Mouse (Mus musculus) stomach, embryonic 15.5 days (tissue): ENCODE data around the gene Tjp2. TPM values are rescaled to one million over a fixed set of nuclear protein-coding genes. Genes with fewer than 3 reads are reported as not detected.
A peak's percentile ranks its signal among the peaks of the same experiment; 100 is the strongest.

Source experiments
- ATAC-seq: fragments of 200-750 bp; cut with Nextera tagmentation; 2 replicates; pipeline ENCODE4 v1.8.0; 2017; ENCODE audit warnings: low read depth, moderate number of reproducible peaks, moderate TSS enrichment; ENCODE audit not compliant: insufficient read depth, low FRiP score
- H3K27ac ChIP-seq: fragments of 300-500 bp; sonication (generic); 2 replicates; pipeline ENCODE4 v1.5.1; 2015; ENCODE audit warnings: mild to moderate bottlenecking, inconsistent platforms
- H3K27me3 ChIP-seq: fragments of 300-500 bp; sonication (generic); replicated peaks from 2 replicates; pipeline ENCODE4 v1.6.1; 2015; ENCODE audit warnings: inconsistent platforms
- H3K36me3 ChIP-seq: fragments of 300-500 bp; sonication (generic); 2 replicates; pipeline ENCODE4 v1.6.1; 2015; ENCODE audit warnings: inconsistent platforms
- H3K4me1 ChIP-seq: fragments of 300-500 bp; sonication (generic); 2 replicates; pipeline ENCODE4 v1.6.1; 2015; ENCODE audit warnings: inconsistent platforms
- H3K4me2 ChIP-seq: fragments of 300-500 bp; sonication (generic); 2 replicates; pipeline ENCODE4 v1.6.1; 2015; ENCODE audit warnings: mild to moderate bottlenecking, inconsistent platforms
- H3K4me3 ChIP-seq: fragments of 300-500 bp; sonication (generic); replicated peaks from 2 replicates; pipeline ENCODE4 v1.5.1; 2015; ENCODE audit warnings: inconsistent platforms
- H3K9ac ChIP-seq: fragments of 300-500 bp; sonication (generic); 2 replicates; pipeline ENCODE4 v1.6.1; 2015; ENCODE audit warnings: inconsistent platforms
- H3K9me3 ChIP-seq: fragments of 300-500 bp; sonication (generic); 2 replicates; pipeline ENCODE4 v1.6.1; 2016; ENCODE audit warnings: inconsistent platforms
- WGBS: fragments of 180-500 bp; shearing (Covaris S2); methylation state at CpG from one replicate; pipeline ENCODE4 v1.1.7; 2015; 5-methylcytosine and 5-hydroxymethylcytosine counted together
- polyA plus RNA-seq: library from polyadenylated mRNA; unstranded; fragments of >200 nt; fragmentation: Nextera tagmentation; extraction: Ambion mirVana; gene quantifications from 2 replicates; pipeline ENCODE4 v1.2.1, GENCODE M21; 2015

The Tjp2 gene
- polyA plus RNA-seq, 1 experiment from 2014 or later: 34.5 TPM

DNA sequence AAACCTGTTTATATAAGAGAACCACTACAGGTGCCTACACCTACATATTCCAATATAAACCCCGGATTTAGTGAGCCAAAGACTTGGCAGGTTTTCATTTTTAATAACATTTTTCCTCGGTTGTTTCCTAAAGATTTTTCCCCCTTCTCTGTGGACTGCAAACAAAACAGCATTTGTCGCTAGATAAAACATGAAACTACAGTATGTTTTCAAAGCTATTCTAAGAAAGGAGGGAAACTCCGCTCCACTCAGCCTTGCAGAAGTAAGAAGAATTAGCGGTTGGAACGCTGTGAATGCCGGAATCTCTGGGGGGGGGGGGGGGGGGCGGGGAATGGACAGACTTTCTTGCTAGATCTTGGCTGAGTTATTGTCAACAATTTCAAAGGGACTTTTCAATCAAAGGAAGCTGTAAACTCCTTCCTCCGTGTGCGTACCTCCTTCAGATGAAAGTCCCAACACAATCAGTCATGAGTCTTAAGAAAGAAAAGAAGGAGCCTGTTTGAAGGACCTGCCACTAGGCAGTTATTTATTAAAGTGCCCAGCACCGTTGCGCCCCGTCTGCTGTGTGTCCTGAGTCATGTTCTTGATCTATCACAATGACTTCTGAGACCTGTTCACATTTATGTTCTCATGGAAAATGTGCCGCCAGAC is 3.9 kb downstream of the Tjp2 start:
- no peak overlapping the region for H3K4me3 ChIP-seq
- no peak for ATAC-seq
- H3K4me2 ChIP-seq: 0 out of 2 replicates have a peak overlapping the region, but pooled peaks have one; percentile 23
- no peak overlapping the region for H3K27ac ChIP-seq
- H3K36me3 ChIP-seq: no peaks in the 10 kb centered on the region
- H3K9ac ChIP-seq: no peak overlapping the region
- WGBS: 15% methylated on average over 14 of the region's 14 CpGs
- H3K9me3 ChIP-seq: no peaks in the 10 kb centered on the region
- H3K27me3 ChIP-seq: 0 out of 2 replicates have a peak, but pooled peaks cover 3% of the 10 kb centered on the region
- peaks cover 12% of the 10 kb centered on the region; the same call in 1 of the 2 replicates for H3K4me1 ChIP-seq

DNA sequence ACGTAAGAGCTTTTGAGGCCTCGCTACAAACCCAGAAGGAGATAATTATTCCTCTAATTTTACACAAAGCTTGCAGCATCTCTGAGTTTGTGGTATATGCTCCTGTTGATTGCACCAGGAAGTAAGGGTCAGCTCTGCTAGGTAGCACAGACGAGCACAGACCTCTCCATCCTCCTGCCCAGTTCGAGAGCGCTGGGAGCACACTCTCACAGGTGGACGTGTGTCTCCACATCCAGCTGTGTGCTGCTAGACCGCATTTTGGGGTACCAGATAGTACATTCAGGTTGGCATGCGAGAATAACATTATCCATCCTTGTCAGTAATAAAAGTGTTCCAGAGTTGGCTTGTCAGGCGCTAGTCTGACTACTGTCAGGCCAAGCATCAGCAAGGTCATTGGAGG is 5.8 kb downstream of the Tjp2 start:
- no peak overlapping the region for H3K4me2 ChIP-seq
- WGBS: 69% methylated on average over 9 of the region's 9 CpGs
- H3K4me3 ChIP-seq: no peak overlapping the region
- H3K27me3 ChIP-seq: no peaks in the 10 kb centered on the region
- H3K9me3 ChIP-seq: no peaks in the 10 kb centered on the region
- no peaks in the 10 kb centered on the region for H3K36me3 ChIP-seq
- H3K27ac ChIP-seq: no peak overlapping the region
- ATAC-seq: no peak
- peaks cover 4% of the 10 kb centered on the region; the same call in 1 of the 2 replicates for H3K4me1 ChIP-seq
- H3K9ac ChIP-seq: no peak overlapping the region

DNA sequence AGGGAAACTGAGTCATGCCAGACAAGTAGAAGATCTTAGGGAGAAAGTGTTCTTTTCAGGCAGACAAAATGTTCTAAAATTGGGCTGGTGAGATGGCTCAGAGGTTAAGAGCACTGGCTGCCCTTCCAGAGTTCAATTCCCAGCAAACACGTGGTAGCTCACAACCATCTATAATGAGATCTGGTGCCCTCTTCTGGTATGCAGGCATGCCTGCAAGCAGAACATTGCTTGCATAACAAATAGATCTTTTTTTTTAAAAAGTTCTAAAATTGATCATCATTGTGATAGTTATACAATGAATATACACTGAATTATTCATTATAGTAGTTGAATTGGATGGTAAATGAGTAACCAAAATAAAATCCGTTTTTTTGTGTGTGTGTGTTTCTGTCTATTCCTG is 6.5 kb downstream of the Tjp2 start:
- Histone ChIP-seq H3K9me3 (no peaks in the 10 kb centered on the region), H3K9ac (no peak overlapping the region), H3K4me3 (no peak overlapping the region), H3K4me2 (no peak overlapping the region), H3K36me3 (no peaks in the 10 kb centered on the region), H3K27me3 (no peaks in the 10 kb centered on the region), H3K4me1 (peaks cover 4% of the 10 kb centered on the region; the same call in 1 of the 2 replicates), H3K27ac (no peak overlapping the region)
- 41% methylated on average over 2 of the region's 2 CpGs for WGBS
- ATAC-seq: no peak

DNA sequence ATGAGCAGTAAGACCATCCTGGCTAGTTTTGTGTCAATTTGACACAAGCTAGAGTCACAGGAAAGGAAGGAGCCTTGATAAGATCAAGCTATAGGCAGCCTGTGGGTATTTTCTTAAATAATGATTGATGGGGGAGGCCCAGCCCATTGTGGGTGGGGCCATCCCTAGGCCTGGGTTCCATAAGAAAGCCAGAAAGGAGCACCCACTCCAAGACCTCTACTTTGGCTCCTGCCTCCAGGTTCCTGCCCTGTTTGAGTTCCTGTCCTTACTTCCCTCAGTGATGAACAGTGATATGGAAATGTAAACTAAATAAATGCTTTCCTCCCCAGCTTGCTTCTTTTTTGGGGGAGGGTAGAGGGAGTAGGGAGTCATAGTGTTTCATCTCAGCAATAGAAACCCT is 7.0 kb downstream of the Tjp2 start:
- no peaks in the 10 kb centered on the region for H3K36me3 ChIP-seq
- no peaks in the 10 kb centered on the region for H3K9me3 ChIP-seq
- H3K27ac ChIP-seq: no peak overlapping the region
- ATAC-seq: no peak
- H3K4me3 ChIP-seq: no peak overlapping the region
- H3K4me1 ChIP-seq: peaks cover 4% of the 10 kb centered on the region; the same call in 1 of the 2 replicates
- H3K27me3 ChIP-seq: no peaks in the 10 kb centered on the region
- no peak overlapping the region for H3K4me2 ChIP-seq
- no peak overlapping the region for H3K9ac ChIP-seq

DNA sequence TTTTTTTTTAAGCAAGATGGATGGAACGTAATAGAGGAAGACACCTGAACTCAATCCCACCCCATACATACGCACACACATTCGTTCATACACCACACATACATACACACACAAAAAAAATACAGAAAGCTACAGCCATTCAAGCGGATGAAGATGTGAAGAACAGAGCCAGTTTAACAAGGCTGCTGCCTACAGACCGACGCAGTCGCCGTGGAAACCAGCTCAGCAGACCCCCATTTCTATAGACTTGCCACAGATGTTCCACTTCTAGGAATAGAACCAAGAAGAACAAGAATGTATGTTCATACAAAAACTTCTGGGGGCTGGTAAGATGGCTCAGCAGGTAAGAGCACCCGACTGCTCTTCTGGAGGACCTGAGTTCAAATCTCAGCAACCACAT is 8.1 kb downstream of the Tjp2 start:
- Histone ChIP-seq H3K9ac (no peak overlapping the region), H3K27me3 (no peaks in the 10 kb centered on the region), H3K4me1 (peaks cover 4% of the 10 kb centered on the region; the same call in 1 of the 2 replicates), H3K36me3 (no peaks in the 10 kb centered on the region), H3K27ac (no peak overlapping the region), H3K4me3 (no peak overlapping the region), H3K9me3 (no peaks in the 10 kb centered on the region), H3K4me2 (no peak overlapping the region)
- no peak for ATAC-seq
- WGBS: 88% methylated on average over 9 of the region's 9 CpGs

DNA sequence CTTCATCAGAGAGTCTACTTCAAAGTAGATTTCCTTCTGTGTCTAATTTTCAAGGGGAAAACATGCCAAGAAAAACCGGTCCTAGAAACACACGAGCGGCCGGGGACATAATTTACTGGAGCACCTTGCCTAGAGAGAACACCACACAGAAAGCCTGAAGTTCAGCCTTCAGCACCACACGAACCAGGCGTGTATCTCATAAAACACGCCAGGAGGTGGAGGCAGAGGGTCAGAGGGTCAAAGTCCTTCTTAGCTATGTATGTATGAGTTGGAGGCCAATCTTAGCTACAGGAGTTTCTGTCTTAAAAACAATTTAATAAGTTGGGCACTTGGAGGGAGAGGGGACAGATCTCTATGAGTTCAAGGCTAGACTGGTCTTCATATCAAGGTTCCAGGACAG is 9.9 kb downstream of the Tjp2 start:
- H3K27ac ChIP-seq: no peak overlapping the region
- WGBS: 85% methylated on average over 7 of the region's 7 CpGs
- no peak for ATAC-seq
- H3K9me3 ChIP-seq: no peaks in the 10 kb centered on the region
- no peaks in the 10 kb centered on the region for H3K4me1 ChIP-seq
- no peak overlapping the region for H3K4me3 ChIP-seq
- H3K4me2 ChIP-seq: no peak overlapping the region
- no peaks in the 10 kb centered on the region for H3K27me3 ChIP-seq
- no peaks in the 10 kb centered on the region for H3K36me3 ChIP-seq
- H3K9ac ChIP-seq: no peak overlapping the region

DNA sequence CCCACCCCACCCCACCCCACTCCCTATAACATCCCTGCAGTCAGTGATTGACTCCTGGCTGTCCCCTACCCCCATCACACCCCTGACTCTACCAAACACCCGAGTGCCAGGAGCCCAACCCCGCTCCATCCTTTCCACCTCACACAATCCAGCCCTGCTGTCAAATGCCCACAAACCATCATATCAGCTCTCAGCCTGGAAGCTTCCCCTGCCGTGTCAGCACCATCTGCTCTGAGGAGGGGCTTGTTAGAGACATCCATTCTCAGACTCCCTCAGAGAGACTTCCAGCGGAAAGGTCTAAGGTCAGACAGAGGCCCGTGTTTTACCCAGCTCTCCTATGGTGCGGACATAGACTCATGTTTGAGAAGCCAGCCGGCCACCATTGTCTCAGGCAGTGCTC is 11.5 kb downstream of the Tjp2 start:
- no peaks in the 10 kb centered on the region for H3K36me3 ChIP-seq
- H3K9me3 ChIP-seq: no peaks in the 10 kb centered on the region
- H3K27me3 ChIP-seq: no peaks in the 10 kb centered on the region
- H3K27ac ChIP-seq: no peak overlapping the region
- H3K4me1 ChIP-seq: no peaks in the 10 kb centered on the region
- H3K9ac ChIP-seq: no peak overlapping the region
- 42% methylated on average over 7 of the region's 7 CpGs for WGBS
- H3K4me3 ChIP-seq: no peak overlapping the region
- no peak for ATAC-seq
- H3K4me2 ChIP-seq: no peak overlapping the region

DNA sequence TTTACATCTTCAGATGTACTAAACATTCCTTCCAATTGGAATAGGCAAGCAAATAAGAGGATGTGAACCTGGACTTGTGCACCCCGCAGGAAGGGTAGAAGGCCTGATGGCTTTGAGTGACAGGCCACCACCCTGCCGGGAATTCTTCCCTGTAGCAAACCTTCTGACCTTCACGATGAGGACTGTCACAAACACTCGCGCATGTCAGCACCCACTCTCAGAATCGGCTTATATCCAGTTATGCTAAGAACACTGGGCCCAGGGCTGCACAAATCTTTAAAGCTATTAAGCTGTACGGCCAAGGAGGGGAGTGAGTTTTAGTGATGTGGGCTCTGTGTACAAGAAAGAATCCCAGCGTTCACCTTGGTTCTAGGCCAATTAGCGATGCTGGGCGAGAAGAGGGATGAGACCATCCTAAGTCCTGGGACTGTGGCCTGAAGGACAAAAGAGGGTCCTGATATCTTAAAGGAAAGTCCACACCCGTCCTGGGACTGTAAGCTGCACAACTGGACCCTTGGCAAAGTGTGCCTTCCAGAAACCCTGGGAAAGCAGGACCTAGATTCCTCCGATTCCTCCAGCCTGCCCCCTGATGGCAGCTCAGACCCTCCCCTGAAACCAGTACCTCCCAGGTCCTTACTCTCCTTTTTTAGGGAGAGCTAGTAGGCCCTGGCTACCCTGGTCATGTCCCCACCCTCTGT is 12.1 kb downstream of the Tjp2 start:
- ATAC-seq: no peak
- H3K27me3 ChIP-seq: no peaks in the 10 kb centered on the region
- H3K4me1 ChIP-seq: no peaks in the 10 kb centered on the region
- WGBS: 83% methylated on average over 12 of the region's 12 CpGs
- no peak overlapping the region for H3K4me3 ChIP-seq
- no peaks in the 10 kb centered on the region for H3K36me3 ChIP-seq
- H3K4me2 ChIP-seq: no peak overlapping the region
- H3K9ac ChIP-seq: no peak overlapping the region
- no peak overlapping the region for H3K27ac ChIP-seq
- H3K9me3 ChIP-seq: no peaks in the 10 kb centered on the region

DNA sequence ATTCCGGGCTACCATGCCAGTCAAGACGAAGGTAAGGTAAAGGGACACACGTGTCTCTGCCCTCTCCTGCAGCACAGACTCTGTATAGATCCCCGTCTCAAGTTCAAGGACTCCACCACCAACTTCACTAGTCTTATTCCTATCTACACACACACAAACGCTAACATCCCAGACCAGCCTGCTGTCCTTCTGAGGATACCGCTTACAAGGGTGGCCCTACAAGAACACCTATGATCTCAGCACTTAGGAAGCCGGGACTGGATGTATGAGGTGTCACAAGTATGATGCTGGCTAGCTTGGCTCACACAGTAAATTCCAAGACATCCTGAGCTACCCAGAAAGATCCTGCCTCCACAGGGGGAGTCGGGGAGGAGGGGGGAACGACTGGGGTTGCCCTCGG is 13.7 kb downstream of the Tjp2 start:
- no peaks in the 10 kb centered on the region for H3K27me3 ChIP-seq
- WGBS: 68% methylated on average over 10 of the region's 10 CpGs
- no peak for ATAC-seq

DNA sequence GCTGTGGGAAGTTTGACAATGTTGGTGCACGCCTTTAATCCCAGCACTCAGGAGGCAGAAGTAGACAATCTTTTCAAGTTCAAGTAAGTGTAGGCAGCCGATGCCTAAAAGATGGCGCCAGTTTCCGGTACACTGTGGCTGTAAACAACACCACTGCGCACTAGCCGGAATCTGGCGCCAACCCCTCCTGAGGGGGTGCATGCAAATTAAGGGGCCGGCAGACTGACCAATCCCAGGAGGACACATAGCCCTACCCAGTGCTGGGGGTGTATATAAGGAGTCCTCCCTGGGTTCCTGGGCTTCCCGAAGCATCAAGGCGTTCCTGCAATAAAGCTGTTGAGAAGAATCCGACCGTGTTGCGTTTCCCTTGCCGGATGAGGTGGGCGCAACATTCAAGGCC is 15.3 kb downstream of the Tjp2 start:
- no peak overlapping the region for H3K4me2 ChIP-seq
- 95% methylated on average over 15 of the region's 15 CpGs for WGBS

More for the DNA sequence above, 13.7 kb downstream of the Tjp2 start:
- Histone ChIP-seq H3K4me1 (no peaks in the 10 kb centered on the region), H3K36me3 (no peaks in the 10 kb centered on the region), H3K4me2 (no peak overlapping the region), H3K9me3 (no peaks in the 10 kb centered on the region), H3K27ac (no peak overlapping the region), H3K9ac (no peak overlapping the region), H3K4me3 (no peak overlapping the region)

DNA sequence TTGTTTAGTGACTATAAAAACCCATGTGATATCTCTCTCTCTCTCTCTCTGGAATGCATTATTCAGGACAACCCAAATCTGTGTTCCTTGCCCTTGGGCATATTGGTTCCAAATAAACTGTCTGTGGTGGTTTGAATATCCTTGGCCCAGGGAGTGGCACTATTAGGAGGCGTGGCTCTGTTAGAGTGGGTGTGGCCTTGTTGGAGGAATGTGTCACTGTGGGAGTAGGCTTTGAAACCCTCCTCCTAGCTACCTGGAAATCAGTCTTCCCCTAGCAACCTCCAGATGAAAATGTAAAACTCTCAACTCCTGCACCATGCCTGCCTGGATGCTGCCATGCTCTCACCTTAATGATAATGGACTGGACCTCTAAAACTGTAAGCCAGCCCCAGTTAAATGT is 16.9 kb downstream of the Tjp2 start:
- H3K9me3 ChIP-seq: no peaks in the 10 kb centered on the region
- no peaks in the 10 kb centered on the region for H3K27me3 ChIP-seq
- no peak for ATAC-seq
- H3K4me2 ChIP-seq: no peak overlapping the region
- WGBS: 71% methylated on average over 1 of the region's 1 CpGs
- no peak overlapping the region for H3K4me3 ChIP-seq
- no peaks in the 10 kb centered on the region for H3K4me1 ChIP-seq
- H3K36me3 ChIP-seq: no peaks in the 10 kb centered on the region
- no peak overlapping the region for H3K27ac ChIP-seq
- no peak overlapping the region for H3K9ac ChIP-seq

More for the DNA sequence above, 15.3 kb downstream of the Tjp2 start:
- no peak overlapping the region for H3K4me3 ChIP-seq
- no peak overlapping the region for H3K9ac ChIP-seq
- ATAC-seq: no peak
- no peak overlapping the region for H3K27ac ChIP-seq
- H3K27me3 ChIP-seq: no peaks in the 10 kb centered on the region
- no peaks in the 10 kb centered on the region for H3K36me3 ChIP-seq
- H3K4me1 ChIP-seq: no peaks in the 10 kb centered on the region
- H3K9me3 ChIP-seq: no peaks in the 10 kb centered on the region

DNA sequence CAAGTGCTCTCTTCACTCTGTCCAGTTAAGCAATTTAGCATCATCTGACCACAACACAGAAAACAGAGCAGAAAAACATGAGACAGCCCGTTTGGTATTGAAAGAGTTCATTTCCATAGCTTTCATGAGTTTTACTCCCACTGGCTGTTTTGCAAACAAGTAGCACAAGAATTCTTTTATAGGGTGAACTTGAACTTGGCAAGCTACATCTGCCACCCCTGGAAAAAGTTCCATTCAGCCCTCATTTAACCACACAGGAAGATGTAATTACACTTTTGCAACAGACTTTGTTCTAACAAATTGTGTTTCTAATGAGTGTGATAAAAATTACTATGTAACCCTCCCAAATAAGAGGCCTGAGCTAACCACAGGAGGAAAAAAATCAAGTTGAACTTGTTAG is 19.8 kb downstream of the Tjp2 start:
- no peak for ATAC-seq
- WGBS: 52% methylated on average over 1 of the region's 1 CpGs

More for the DNA sequence above, 19.8 kb downstream of the Tjp2 start:
- no peak overlapping the region for H3K4me3 ChIP-seq
- no peaks in the 10 kb centered on the region for H3K9me3 ChIP-seq
- no peak overlapping the region for H3K9ac ChIP-seq
- no peak overlapping the region for H3K27ac ChIP-seq
- H3K4me1 ChIP-seq: no peaks in the 10 kb centered on the region
- no peaks in the 10 kb centered on the region for H3K36me3 ChIP-seq
- H3K4me2 ChIP-seq: no peak overlapping the region
- no peaks in the 10 kb centered on the region for H3K27me3 ChIP-seq
